Mouse (Mus musculus) olfactory bulb, adult 2 months (tissue): ENCODE measurements around the gene Zfp91. TPM values are rescaled to one million over a fixed set of nuclear protein-coding genes. Genes with fewer than 3 reads are reported as not detected.
A peak's percentile ranks its signal among the peaks of the same experiment; 100 is the strongest.

Source experiments
- H3K27ac ChIP-seq: fragments of 200-500 bp; 2 replicates; pipeline ENCODE4 v1.5.1; 2012; ENCODE audit warnings: low read depth, low read length; ENCODE audit not compliant: insufficient read depth
- H3K4me1 ChIP-seq: fragments of 200-500 bp; 2 replicates; pipeline ENCODE4 v1.6.1; 2012; ENCODE audit warnings: low read length; ENCODE audit not compliant: control insufficient read depth, insufficient read depth
- H3K4me3 ChIP-seq: fragments of 200-500 bp; 2 replicates; pipeline ENCODE4 v1.5.1; 2012; ENCODE audit warnings: mild to moderate bottlenecking, low read depth, low read length, moderate library complexity; ENCODE audit not compliant: insufficient read depth
- CTCF ChIP-seq: fragments of 200-500 bp; IDR thresholded peaks from 2 replicates; pipeline ENCODE4 v1.5.1; 2012; ENCODE audit warnings: low read depth, mild to moderate bottlenecking, low read length, moderate library complexity; ENCODE audit not compliant: insufficient read depth
- POLR2A ChIP-seq: fragments of 200-500 bp; IDR thresholded peaks from 2 replicates; pipeline ENCODE4 v1.6.1; 2012; ENCODE audit warnings: mild to moderate bottlenecking, low read depth, low read length, moderate library complexity; ENCODE audit not compliant: insufficient read depth
- WGBS: fragments of 180-500 bp; shearing (Covaris S2); methylation state at CpG from one replicate; pipeline ENCODE4 v1.1.7; 2018; 5-methylcytosine and 5-hydroxymethylcytosine counted together
- polyA plus RNA-seq: library from polyadenylated mRNA; stranded (reverse); fragments of >200 nt; gene quantifications from 2 replicates; pipeline ENCODE4 v1.2.4, GENCODE M21; 2012; ENCODE audit warnings: low replicate concordance; ENCODE audit not compliant: missing spikeins, insufficient read depth, insufficient read length

The Zfp91 gene
- polyA plus RNA-seq, 1 experiment, result 94.6 TPM

GRCm38 (mm10) chr19:12796328-12796931 is 504 bp upstream of the Zfp91 start:
- under 1% methylated on average over 29 of the region's 29 CpGs for WGBS
- Histone ChIP-seq H3K4me3 (peak overlapping the region; percentile 59), H3K27ac (peak overlapping the region; percentile 84), H3K4me1 (peaks cover 2% of the 10 kb centered on the region; the same call in 1 of the 2 replicates)
- TF ChIP-seq POLR2A (no peak), CTCF (no peak)

GRCm38 (mm10) chr19:12795110-12795509 is 816 bp downstream of the Zfp91 start:
- under 1% methylated on average over 60 of the region's 63 CpGs for WGBS
- Histone ChIP-seq H3K4me3 (peak overlapping the region; percentile 95), H3K4me1 (peaks cover 2% of the 10 kb centered on the region; the same call in 1 of the 2 replicates), H3K27ac (peak overlapping the region; percentile 89)
- TF ChIP-seq CTCF (no peak), POLR2A (no peak)

GRCm38 (mm10) chr19:12794056-12795044 is 1.6 kb downstream of the Zfp91 start:
- peak overlapping the region; percentile 89 for H3K27ac ChIP-seq
- peaks cover 2% of the 10 kb centered on the region; the same call in 1 of the 2 replicates for H3K4me1 ChIP-seq
- WGBS, result under 1% methylated on average over 39 of the region's 39 CpGs
- peak overlapping the region; percentile 95 for H3K4me3 ChIP-seq
- TF ChIP-seq CTCF (peak; percentile 52; the same call in 1 of the 2 replicates), POLR2A (peak; percentile 38)

- Histone ChIP-seq H3K4me3 (no peak overlapping the region), H3K4me1 (peaks cover 2% of the 10 kb centered on the region; the same call in 1 of the 2 replicates), H3K27ac (no peak overlapping the region)
- TF ChIP-seq POLR2A, result no peak
- TF ChIP-seq CTCF, result no peak
Measured at GRCm38 (mm10) chr19:12792374-12792773, 3.6 kb downstream of the Zfp91 start.

- H3K4me3 ChIP-seq, result no peak overlapping the region
- 36% methylated on average over 4 of the region's 4 CpGs for WGBS
- H3K4me1 ChIP-seq, result peaks cover 2% of the 10 kb centered on the region; the same call in 1 of the 2 replicates
- no peak overlapping the region for H3K27ac ChIP-seq
- no peak for TF ChIP-seq POLR2A
- no peak for TF ChIP-seq CTCF
Measured at GRCm38 (mm10) chr19:12787721-12788120, 8.2 kb downstream of the Zfp91 start.

GRCm38 (mm10) chr19:12786803-12787395 is 9.0 kb downstream of the Zfp91 start:
- WGBS, result 71% methylated on average over 2 of the region's 2 CpGs
- no peak overlapping the region for H3K4me3 ChIP-seq
- peaks cover 2% of the 10 kb centered on the region; the same call in 1 of the 2 replicates for H3K4me1 ChIP-seq
- TF ChIP-seq CTCF, result no peak
- TF ChIP-seq POLR2A, result no peak
- H3K27ac ChIP-seq, result no peak overlapping the region

- H3K27ac ChIP-seq, result no peak overlapping the region
- H3K4me1 ChIP-seq, result no peaks in the 10 kb centered on the region
- no peak overlapping the region for H3K4me3 ChIP-seq
- TF ChIP-seq CTCF, result no peak
- TF ChIP-seq POLR2A, result no peak
Measured at GRCm38 (mm10) chr19:12780437-12780836, 15.5 kb downstream of the Zfp91 start.

- H3K4me3 ChIP-seq, result no peak overlapping the region
- TF ChIP-seq CTCF (no peak), POLR2A (no peak)
- 45% methylated on average over 5 of the region's 5 CpGs for WGBS
- H3K27ac ChIP-seq, result no peak overlapping the region
- H3K4me1 ChIP-seq, result no peaks in the 10 kb centered on the region
Measured at GRCm38 (mm10) chr19:12770888-12771287, 25.0 kb downstream of the Zfp91 start.
